Mouse (Mus musculus): Measurements from ENCODE around the gene Nr1d2. TPM values are rescaled to one million over a fixed set of nuclear protein-coding genes. Genes with fewer than 3 reads are reported as not detected.
A peak's percentile ranks its signal among the peaks of the same experiment; 100 is the strongest.
"Not testable (repeated sequence)": the region's sequence is repeated elsewhere in the genome, so short reads cannot be mapped to it uniquely, and the experiment has no call there.

Gene Nr1d2
- total RNA-seq (2021), result 10 to 100 TPM; 60.7 to 61.4 TPM
- long read RNA-seq, experiment 1, full-length matches to known transcripts, result 48 of 58 reads
- long read RNA-seq, experiment 1, partial matches to known transcripts, result 2 of 58 reads
- long read RNA-seq, experiment 1, other reads (novel, unspliced or antisense), result 8 of 58 reads
- long read RNA-seq, experiment 2, full-length matches to known transcripts, result 37 of 53 reads
- long read RNA-seq, experiment 2, partial matches to known transcripts, result 1 of 53 reads
- long read RNA-seq, experiment 2, other reads (novel, unspliced or antisense), result 15 of 53 reads

DNA sequence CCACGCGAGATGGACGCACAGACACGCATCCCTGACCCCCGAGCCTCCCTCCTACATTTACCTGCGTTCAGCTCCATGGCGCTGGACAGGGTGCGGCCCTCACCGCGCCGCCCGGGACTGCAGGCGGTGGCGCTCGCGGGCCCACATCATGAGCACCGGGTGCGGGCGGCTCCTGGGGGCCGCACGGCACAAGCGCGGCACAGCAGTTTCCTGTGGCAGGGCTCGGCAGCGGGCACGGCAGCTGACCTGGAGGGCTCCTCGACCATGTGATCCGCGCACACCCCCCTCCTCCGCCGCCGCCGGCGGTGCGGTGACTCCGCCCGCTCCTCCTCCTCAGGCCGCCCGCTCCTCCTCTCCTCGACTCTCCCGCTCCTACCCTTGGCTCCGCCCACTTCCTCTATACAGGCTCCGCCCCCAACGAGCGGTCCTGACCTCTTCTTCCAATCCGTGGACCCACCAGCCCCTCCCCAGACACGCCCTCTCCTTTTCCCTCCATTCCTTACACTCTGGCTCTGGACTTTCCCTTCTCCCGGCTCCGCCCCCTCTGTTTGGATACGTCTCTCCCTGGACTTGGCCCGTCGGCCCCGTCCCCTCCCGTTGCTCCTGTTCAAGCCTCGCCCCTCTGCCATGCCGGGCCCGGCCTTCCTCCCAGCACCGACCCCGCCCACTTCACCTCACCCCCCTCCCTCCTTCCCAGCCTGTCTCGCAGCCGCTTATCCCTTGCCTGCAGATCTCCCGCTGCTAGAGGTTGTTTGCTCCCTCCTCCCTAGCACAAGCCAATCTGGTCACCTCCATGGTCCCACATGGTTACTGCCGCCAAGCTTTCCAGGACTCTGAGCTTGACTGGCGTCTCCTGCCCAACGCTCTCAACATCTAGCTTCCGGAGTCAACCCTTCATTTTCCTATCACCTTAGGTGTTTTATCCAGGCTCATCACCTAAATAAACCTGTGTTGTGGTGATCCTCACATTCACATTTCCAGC lies at the start of gene Nr1d2:
Nr1d2 (minus strand) TSS at position 378 of the 982 bp plus-strand sequence.
- DNase-seq (ENCODE audit: low spot score), result peak; percentile 100

GRCm38 (mm10) chr14:18287391-18287790 lies 48.5 kb upstream of the Nr1d2 start:
- no peak for DNase-seq (ENCODE audit: low spot score)

DNA sequence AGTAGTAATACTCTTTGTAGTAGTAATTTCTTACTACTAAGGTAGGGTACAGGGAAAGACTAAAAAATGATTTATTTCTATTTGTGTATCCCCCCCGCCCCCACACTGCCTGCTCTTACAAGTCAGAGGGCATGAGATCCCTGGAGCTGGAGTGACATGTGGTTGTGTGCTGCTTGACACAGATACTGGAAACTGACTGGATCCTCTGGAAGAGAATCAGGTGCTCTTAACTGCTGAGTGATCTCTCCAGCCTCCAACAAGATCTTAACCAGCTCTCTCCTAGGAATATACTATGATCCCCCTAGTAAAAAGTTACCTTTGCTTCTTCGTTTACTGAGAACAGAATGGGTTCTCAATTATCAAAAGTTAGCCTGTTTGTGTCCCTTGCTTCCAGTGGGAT lies 47.5 kb upstream of the Nr1d2 start:
- no peak for DNase-seq (ENCODE audit: low spot score)

- DNase-seq (ENCODE audit: low spot score), result no peak
Measured at GRCm38 (mm10) chr14:18285476-18285875, 46.5 kb upstream of the Nr1d2 start.

DNA sequence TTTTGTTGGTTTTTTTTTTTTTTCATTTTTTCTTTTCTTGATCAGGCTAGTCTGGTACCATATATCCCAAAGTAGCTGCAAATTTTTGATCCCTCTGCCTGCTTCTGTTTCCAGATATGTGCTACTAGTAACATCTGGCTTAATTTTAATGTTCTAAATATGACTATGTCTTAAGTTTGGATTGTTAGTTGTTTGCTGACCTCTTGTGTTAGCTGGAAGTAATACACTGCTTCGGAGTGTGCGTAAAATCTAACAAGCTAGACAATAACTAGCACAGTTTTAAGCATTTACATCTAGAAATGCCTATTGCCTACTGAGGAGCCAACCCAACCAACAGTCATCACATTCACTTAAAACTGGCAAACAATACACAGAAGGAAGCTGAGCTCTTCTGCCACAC lies 45.7 kb upstream of the Nr1d2 start:
- DNase-seq (ENCODE audit: low spot score), result peak; percentile 41

DNA sequence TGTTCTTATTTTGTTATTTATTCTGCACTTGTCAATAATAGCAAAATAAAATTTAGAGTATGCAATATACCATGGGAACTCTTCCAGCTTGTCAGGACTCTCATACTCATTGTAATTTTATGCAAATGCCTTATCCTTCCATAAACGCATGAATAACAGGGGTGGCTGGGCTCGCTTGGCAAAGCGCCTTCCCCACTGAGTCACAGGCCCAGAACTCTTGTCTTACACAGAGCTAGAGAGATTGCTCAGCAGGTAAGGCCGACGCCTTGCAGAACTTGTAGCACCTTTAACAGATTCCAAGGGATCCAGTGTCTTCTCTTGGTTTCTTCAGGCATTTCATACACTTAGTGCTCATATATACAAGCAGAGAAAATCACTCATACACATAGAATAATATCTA lies 41.4 kb upstream of the Nr1d2 start:
- no peak for DNase-seq (ENCODE audit: low spot score)

DNA sequence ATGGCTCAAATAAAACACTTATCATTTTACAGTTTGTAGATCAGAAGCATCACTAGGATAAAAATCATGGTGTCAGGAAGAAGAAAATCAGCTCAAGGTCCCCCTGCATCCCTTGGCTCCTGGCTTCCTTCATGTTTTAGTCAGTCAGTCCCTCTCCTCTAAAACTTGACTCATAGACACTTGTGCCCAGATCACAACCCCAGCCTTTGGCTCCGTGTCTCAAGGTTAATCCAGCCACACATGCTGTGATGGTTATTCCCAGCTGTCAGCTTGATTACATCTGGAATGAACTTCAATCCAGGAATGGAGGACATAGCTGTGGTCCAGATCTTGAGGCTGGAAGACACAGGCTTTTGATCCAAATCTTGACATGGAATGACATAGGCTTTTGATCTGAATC lies 35.6 kb upstream of the Nr1d2 start:
- no peak for DNase-seq (ENCODE audit: low spot score)

DNA sequence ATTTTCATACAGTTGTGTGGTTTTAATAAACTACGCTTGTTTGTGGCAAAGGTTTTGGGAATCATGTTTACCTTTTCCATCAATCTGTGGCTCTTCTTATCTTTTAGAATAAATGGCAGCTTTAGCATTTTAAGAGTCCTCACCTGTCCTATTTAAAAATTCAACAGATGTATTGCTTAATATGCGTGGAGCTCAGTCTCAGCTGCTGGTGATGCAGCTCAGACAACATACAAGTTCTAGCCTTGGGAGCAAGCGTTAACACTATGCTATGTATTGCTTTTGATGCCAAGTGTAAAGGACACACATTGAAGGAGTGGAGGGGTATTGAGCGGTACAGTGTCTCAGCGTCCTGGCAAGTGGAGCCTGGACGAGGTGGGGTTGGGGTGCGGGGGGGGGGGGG lies 32.7 kb upstream of the Nr1d2 start:
- no peak for DNase-seq (ENCODE audit: low spot score)

DNA sequence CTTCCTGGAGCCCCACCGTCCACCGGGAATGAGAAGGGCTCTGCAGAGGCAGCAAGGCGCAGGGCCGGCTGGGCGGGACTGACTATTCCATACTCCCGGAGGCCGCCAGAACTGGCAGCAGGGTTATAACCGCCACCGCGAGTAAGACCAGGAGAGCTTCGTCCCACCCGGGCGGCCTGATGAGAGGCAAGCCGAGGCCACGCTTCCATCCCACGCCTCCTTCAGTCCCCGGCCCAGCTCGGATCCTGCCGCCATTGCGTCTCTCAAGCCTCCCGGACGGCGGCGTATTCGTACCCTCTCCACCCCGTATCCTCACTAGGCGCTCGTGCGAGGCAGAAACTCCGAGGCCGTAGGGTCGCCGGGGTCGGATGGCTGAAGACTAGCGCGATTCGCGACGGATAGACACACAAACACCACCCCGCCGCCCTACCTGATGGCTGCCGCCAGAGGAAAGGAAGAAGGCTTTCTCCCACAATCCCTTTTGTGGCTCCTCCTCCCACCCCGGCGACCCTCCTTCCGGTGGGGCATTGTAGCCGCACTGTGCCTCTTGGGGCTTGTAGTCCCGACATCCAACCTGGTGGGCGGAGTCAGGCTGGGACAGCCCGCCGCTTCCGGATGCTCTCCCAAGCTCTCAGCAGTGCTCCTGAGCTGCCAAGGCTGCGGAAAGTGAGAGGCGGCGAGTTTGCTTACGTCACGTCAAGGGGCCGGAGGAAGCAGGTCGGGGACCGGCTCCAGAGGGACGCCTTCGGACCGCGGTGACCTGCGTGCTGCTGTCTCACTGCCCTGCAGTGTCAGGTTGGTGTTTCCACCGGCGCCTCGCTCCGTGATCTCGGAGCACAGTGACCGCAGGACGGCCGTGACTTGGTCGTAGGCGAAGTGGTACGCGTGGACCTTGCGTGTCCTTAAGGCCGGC lies 31.9 kb upstream of the Nr1d2 start, which contains the start of the genes Nkiras1 and Rpl15:
Nkiras1 (plus strand) TSS at position 608 of the 913 bp plus-strand sequence.
Rpl15 (minus strand) TSS at position 863 of the 913 bp plus-strand sequence.
- peak; percentile 99 for DNase-seq (ENCODE audit: low spot score)

- DNase-seq (ENCODE audit: low spot score), result not testable (repeated sequence)
Measured at GRCm38 (mm10) chr14:18269947-18270528, 31.1 kb upstream of the Nr1d2 start.

DNA sequence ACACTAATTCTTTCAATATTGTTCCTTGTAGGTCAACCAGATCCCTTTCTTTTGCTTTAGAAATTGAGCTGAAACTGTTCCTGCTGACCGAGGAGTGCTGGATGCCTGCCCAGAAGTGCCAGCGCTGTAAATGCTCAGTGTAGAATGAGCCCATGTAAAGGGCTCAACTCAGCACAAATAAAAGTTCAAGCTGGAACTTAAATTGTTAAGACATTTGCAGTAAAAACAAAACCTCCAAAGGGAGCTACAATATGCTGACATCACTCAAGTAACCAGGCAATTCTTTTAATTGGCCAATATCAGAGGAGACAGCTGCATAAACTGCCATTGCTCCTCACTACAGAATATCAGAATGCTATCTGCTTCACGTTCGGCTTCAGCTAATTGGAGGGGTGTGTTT lies 24.5 kb upstream of the Nr1d2 start:
- no peak for DNase-seq (ENCODE audit: low spot score)

GRCm38 (mm10) chr14:18261203-18261602 lies 22.3 kb upstream of the Nr1d2 start:
- no peak for DNase-seq (ENCODE audit: low spot score)

- DNase-seq (ENCODE audit: low spot score), result no peak
Measured at GRCm38 (mm10) chr14:18242638-18243130, 3.8 kb upstream of the Nr1d2 start.

- no peak for DNase-seq (ENCODE audit: low spot score)
Measured at GRCm38 (mm10) chr14:18241786-18242185, 2.9 kb upstream of the Nr1d2 start.

- DNase-seq (ENCODE audit: low spot score), result no peak
Measured at GRCm38 (mm10) chr14:18240132-18240531, 1.2 kb upstream of the Nr1d2 start.

- DNase-seq (ENCODE audit: low spot score), result peak; percentile 99
Measured at GRCm38 (mm10) chr14:18238131-18238749, 687 bp downstream of the Nr1d2 start.

DNA sequence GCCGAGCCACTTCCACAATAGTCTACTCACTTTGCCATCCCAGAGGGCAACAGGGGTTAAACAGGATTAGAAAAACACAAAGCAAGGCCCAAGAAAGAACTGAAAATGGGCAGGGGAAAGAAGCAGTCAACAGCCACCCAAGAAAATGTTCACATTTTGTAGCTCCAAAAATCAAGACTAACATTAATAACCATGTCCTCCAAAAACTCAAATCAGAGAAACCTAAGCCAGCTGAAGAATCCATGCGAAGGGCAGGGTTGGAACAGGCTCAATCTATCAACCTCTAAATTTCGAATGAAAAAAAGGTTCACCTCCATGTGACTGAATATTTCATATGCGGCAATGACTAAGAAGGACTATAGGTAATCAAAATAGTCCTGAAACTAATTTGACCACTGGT lies 1.5 kb downstream of the Nr1d2 start:
- DNase-seq (ENCODE audit: low spot score), result no peak

- DNase-seq (ENCODE audit: low spot score), result not testable (repeated sequence)
Measured at GRCm38 (mm10) chr14:18236496-18237235, 2.3 kb downstream of the Nr1d2 start.

Measured in gastrocnemius, adult 18-20 months (tissue).